In the genomic region with DNA sequence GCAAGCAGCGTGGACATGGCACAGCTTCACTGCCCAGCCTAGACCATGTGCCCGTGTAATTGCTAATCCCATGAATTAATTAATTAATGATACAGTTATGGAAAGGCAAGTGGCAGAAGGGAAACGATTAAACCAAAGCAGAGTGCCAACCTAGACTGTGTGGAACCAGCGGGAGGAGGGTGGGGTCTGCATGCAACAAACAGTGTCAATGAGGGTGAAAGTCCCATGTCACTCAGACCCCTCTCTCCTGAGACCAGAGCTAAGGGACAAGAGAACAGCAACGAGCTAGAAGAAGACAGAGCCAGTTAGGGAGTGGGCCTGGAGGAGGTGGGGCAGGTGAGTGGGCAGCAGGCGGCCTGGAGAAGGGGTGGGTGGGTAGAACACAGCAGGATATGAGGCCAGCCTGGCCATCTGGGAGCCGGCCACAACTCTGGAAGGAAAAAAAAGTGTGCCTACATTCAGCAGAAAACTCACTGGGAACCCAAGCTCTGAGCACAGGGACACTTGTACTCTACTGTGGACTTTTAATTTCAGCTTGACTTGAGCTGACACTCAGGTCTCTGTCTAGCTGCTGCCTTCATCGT, we compare ENCODE assay signal across 15 mouse cellular contexts. TPM values are rescaled to one million over a fixed set of nuclear protein-coding genes. Genes with fewer than 3 reads are reported as not detected.
DNase-seq lines count a peak whose midpoint lies in the region; ATAC-seq and TF ChIP-seq lines count a peak whose summit lies in the region.
"Had no signal": no experiment of that assay in that cellular context is flagged by ENCODE, and none has a peak within 500 bp of the region (broad histone marks: within the 10 kb centered on the region; RNA-seq: fewer than 3 reads in every experiment).

No protein-coding gene starts in this region.

- H3K36me3 ChIP-seq in megakaryocyte, embryonic 14.5 days (replicated peaks; ENCODE audit: low read length) = peaks cover 93% of the 10 kb centered on the region
- H3K36me3 ChIP-seq: liver, embryonic 12.5 days; lung, embryonic 15.5 days had no signal

- H3K9me3 ChIP-seq in megakaryocyte, embryonic 14.5 days = no peaks in the 10 kb centered on the region
- H3K9me3 ChIP-seq: embryonic facial prominence, embryonic 12.5 days; liver, embryonic 12.5 days; lung, embryonic 15.5 days had no signal

- no peaks in the 10 kb centered on the region for H3K27me3 ChIP-seq in megakaryocyte, embryonic 14.5 days (replicated peaks)
- H3K27me3 ChIP-seq: embryonic facial prominence, embryonic 12.5 days; liver, embryonic 12.5 days; lung, embryonic 15.5 days had no signal

- TF ChIP-seq CTCF in gastrocnemius, adult 2 months (IDR thresholded peaks at IDR 0.05) = no peak

- H3K4me3 ChIP-seq in gastrocnemius, adult 2 months = no peak overlapping the region
- H3K4me3 ChIP-seq in megakaryocyte, embryonic 14.5 days (replicated peaks) = peak overlapping the region; percentile 34
- no peak overlapping the region for H3K4me3 ChIP-seq in brown adipose tissue, adult 24 weeks (ENCODE audit: insufficient read depth, low read depth, low read length)
- H3K4me3 ChIP-seq: embryonic facial prominence, embryonic 12.5 days; liver, embryonic 12.5 days; lung, embryonic 15.5 days had no signal

- no peak for DNase-seq in gastrocnemius, adult 2 months
- no peak for DNase-seq in gastrocnemius, postnatal 36 days
- peak; percentile 10 for DNase-seq in MN1 (ENCODE audit: low spot score)
- DNase-seq in adrenal gland, postnatal 4 days (ENCODE audit: low spot score in 2 of 2) = no peak
- DNase-seq: adrenal gland, adult 8-10 months; gastrocnemius, postnatal 10 days; left cerebral cortex, postnatal 4 days; right cerebral cortex, postnatal 4 days had no signal

- ATAC-seq in megakaryocyte, adult 5-6 weeks (ENCODE audit: poor library complexity, severe bottlenecking) = no peak
- ATAC-seq: inflammation-experienced regulatory T-cells, adult 6 months; liver, embryonic 12.5 days had no signal

- peaks cover 84% of the 10 kb centered on the region for H3K4me1 ChIP-seq in megakaryocyte, embryonic 14.5 days
- peaks cover 22% of the 10 kb centered on the region for H3K4me1 ChIP-seq in brown adipose tissue, adult 24 weeks (ENCODE audit: control insufficient read depth, insufficient read depth, insufficient read length, low read length)
- H3K4me1 ChIP-seq: embryonic facial prominence, embryonic 12.5 days had no signal

- peak overlapping the region; percentile 94 for H3K27ac ChIP-seq in gastrocnemius, adult 2 months
- 0 out of 2 replicates have a peak overlapping the region, but pooled peaks have one; percentile 7 for H3K27ac ChIP-seq in brown adipose tissue, adult 24 weeks (replicated peaks; ENCODE audit: low read depth, low read length)
- H3K27ac ChIP-seq: embryonic facial prominence, embryonic 12.5 days; liver, embryonic 12.5 days had no signal

- intact Hi-C loops in gastrocnemius, adult 2 months (cut with DNase I) = loop anchor here (2.0 to 5.0 kb wide), 3 partner anchors 37 to 279 kb away; no protein-coding TSS in a partner anchor
- intact Hi-C loops in gastrocnemius, postnatal 36 days (cut with DNase I) = loop anchor here (2.0 kb wide), 1 partner anchor 279 kb away; no protein-coding TSS in a partner anchor

RNA-seq across cellular contexts. Expression of gene Ttc7b, which starts 39.1 kb away (rescaled TPM):
- 100 to 1,000 TPM; 147 to 160 TPM for total RNA-seq in gastrocnemius, adult 2 months (2021)
- 100 to 1,000 TPM; 138 to 139 TPM for total RNA-seq in gastrocnemius, postnatal 36 days (2021)
- 170 and 237 TPM in 2 replicates for polyA plus RNA-seq in megakaryocyte, embryonic 14.5 days (2012; ENCODE audit: insufficient read depth, low replicate concordance)
- 26.2 and 28.9 TPM in 2 replicates for total RNA-seq in megakaryocyte, adult 5-6 weeks (2015)
- total RNA-seq in megakaryocyte, adult 5-6 weeks (2017) = 14.4 and 16.9 TPM in 2 replicates
- polyA plus RNA-seq in brown adipose tissue, adult 24 weeks (2012; ENCODE audit: insufficient read depth, insufficient read length, missing spikeins) = 37.7 and 42.9 TPM in 2 replicates
- total RNA-seq in adrenal gland, postnatal 4 days (2021) = 10 to 100 TPM; 77.2 to 81.2 TPM
